Mouse (Mus musculus): ENCODE results near the gene Zbtb48.

Gene Zbtb48

DNA sequence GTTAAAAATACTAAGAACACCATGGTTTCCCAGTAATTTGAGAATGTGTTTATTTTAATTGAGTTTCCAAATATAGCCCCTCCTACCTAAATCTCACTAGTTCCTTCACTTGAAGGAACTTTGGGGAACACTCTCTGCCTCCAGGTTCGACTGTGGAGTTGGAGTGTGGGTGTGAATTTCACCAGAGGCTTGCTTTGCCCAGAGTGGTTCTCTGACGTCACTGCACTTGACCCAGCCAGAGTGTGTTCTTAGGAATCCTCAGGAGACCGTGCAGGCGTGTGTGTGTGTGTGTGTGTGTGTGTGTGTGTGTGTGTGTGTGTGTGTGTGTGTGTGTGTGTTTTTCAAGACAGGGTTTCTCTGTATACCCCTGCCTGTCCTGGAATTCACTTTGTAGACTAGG is 26.6 kb downstream of the Zbtb48 start:
- no peak for DNase-seq

DNA sequence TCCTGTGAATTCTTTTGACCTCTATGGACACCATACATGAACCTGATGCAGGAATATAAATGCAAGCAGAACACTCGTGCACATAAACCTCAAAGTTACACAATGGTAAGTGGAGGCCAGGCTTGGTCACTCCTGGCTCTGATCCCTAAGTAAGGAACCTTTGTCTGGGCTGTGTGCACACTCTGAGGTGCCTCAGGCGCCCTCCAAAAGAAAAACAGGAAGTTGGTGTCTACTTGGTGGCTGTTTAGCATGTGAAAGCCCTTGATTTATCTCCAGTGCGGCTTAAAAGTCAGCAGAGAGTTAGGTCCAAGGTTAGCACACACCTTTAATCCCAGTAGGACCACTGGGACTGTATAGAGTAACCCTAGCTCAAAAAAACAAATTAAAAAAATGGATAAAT is 28.0 kb downstream of the Zbtb48 start:
- no peak for DNase-seq

DNA sequence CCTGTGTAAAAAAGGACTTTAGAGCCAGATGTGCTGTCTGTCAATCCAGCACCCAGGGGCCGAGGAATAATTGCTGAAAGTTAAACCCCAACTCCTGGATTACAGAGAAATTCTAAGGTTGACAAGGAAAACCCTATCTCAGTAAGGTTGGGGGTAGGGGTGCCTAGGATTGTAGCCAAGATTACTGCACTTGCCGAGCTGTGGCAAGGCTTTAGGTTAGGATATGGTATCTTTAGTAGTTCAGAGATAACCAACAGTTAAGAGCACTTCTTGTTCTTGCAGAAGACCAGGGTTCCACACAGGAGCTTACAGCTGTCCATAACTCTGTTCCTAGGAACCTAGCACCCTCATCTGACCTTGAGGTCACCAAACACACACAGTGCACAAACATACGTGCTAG is 29.8 kb downstream of the Zbtb48 start:
- DNase-seq, result no peak

DNA sequence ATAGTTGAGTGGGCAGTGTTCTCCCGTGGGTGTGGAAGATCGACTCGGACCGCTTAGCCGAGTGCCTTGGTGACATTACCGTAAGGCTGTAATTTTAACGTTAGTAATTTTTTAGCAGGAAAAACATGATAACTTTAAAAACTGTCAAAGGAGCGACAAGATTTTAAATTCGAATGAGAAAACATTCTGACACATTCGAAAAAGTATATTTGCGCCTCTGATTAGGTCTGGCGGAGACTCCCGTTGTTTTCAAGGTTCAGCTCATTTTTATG is 30.6 kb downstream of the Zbtb48 start:
- no peak for DNase-seq

DNA sequence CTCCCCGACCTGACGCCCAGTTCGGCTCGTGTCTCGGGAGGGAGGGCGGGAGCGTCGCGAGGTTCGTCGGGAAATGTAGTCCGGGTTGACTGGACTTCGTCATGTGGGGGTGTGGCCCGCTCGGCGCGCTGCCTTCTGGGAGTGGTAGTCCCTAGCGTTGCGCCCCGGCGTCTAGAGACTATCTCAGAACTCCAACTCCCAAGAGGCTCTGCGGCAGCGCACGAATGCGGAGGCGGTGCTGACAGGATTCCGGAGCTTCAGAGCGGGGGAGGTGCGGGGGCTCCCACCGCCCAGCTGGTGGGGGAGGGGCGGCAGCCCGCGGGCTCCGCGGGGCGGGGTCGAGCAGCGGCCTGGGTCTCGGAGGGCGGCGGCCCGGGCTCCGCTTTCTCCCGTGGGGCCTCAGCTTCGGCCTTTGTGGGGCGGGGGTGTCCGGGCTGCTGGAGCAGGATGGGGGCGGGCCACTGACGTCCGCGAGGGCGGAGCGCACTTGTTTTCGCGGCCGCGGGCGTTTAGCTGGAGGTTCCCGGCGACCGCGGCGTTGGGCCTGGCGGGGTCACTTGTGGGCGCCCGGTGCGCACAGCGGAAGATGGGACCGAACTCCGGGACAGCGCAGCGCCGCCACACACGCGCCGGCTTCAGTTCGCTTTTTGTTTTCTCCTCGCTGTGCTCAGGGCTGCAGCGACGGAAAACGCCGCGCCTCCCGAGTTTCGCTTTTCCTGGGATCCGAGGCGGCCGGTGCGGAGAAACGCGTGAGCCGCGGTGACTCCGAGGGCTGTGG is 31.1 kb downstream of the Zbtb48 start, which contains the start of gene Phf13:
Gene Phf13 (minus strand): TSS at position 86 of the 778 bp plus-strand sequence.
- DNase-seq, result peak; percentile 99

DNA sequence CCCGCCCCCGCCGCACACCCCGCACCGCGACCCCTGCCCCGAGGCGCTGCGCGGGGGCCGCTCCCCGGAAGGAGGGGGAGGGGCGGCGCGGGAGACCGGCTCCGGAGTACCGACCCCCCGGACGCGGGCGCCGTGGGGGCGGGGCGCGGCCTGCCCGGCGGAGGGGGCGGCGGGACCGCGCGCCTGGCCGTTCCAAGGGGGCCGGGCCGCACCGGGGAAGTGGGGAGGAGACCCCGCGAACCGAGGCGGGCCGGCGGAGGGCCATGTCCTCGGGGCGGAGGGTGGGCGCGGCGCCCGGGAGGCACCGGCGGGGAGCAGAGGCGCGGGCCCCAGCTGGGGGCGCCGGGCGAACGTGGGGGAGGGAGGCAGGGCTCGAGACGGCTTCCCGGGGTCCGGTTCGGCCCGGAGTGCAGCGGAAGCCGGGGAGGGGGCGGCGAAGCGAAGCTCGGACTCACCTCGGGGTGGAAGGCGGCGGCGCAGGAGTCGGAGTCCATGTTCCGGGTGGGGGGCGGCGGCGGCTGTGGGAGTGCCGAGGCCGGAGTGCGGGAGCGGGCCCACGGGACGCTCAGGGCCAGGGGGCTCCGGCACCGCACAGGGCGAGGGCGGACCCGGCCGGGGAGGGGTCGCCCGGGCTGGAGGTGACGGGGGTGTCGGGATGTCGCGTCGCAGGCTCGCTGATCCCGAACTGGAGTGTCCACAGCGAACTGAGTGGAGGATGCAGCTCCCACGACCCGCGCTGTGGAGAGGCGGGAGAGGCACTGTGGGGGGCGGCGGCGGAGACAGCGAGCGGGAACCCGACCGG is 31.9 kb downstream of the Zbtb48 start:
- DNase-seq, result peak; percentile 60 to 76

DNA sequence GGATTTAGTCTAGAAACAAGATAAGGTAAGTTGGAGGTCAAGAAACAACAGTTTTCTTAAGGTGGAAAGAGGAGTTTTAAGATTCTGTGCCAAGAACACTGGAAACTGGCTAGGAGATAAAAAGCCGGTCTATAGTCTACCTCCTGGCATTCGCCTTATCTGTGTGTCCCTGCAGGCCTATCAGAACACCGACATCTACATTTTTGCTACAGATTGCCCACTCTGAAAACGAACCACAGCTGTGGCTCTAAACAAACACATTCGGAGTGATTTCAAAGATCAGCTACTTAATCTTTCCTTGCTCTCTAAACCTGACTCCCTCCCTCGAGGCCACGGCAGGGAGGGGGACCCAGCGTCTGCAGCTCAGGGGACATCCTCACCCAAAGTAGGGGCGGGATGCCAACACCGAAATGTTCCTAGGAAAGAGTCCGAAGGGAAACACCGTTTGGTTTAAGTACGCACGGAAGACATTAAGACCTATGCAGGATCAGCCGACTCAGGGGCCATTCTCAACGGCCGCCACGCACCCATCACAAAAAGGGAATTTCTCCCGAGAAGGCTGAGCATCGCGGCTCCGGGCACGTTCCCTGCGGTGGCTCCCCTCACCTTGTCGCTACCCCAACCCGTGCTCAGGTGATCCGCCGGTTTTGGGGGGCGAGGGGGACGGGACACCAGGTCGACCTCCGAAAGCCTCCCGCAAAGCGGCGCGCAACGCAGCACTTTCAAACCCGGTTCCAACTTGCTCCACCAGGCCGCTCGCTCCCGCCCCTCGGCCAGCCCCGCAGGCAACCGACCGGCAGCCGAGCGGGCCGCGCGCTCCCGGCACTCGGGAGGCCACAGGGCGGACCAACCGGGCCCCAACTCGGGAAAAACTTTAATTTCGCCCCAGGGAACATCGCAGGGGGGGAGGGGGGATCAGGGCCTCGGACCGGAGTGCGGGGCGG is 33.0 kb downstream of the Zbtb48 start:
- peak; percentile 62 to 72 for DNase-seq

DNA sequence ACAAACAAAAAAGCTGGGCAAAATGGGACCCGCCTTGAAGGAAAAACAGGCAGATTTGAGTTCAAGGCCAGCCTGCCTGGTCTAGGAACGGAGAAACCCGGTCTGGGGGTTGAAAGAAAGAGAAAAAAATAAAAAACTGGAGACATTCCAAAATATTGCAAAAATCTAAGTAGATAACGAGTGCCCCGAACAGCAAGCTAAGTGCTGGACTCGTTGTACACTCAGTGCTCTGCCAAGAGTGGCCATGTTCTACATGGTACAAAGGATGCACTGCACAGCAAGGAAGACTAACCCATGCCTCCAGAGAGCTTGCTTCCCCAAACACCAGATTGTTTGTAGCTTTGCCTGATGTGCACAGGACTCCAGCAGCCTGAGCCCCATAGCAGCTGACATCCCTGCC is 34.4 kb downstream of the Zbtb48 start:
- no peak for DNase-seq

DNA sequence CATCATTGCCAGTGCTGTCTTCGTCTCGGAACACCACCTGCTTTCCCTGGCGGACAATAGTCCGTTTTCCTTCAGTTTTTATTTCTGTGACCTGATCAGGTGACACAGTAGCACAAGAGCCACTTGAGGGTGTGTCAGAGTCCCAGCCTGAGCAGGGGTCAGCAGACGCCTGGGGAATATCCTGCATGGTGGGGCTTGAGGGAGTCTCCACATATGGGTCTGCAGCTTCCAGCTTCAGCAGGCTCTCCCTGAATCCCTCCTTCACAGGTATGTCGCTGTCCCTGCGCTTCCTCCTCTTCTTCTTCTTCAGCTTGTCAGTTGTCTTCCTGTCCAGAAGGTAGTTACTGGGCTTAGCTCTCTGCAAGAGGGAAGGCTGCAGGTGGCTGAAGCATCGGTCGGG is 35.4 kb downstream of the Zbtb48 start:
- no peak for DNase-seq

DNA sequence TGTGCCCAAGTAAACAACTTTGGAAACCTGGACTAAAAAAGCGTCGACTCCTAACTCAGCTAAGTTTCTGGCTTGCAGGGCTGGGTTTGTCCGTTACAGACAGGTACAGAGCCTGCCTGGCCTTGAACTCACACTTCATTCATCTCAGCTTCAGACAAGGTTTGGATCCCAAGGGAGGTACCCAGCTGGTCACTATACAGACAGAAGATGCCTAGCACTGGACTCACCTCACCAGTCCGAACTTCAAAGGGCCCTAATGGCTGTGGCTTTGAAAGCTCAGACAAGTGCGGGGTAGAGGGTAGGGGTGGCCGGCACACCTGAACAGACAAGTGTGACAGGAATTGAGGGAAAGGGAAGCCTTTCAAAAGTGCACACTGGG is 38.4 kb downstream of the Zbtb48 start:
- no peak for DNase-seq

DNA sequence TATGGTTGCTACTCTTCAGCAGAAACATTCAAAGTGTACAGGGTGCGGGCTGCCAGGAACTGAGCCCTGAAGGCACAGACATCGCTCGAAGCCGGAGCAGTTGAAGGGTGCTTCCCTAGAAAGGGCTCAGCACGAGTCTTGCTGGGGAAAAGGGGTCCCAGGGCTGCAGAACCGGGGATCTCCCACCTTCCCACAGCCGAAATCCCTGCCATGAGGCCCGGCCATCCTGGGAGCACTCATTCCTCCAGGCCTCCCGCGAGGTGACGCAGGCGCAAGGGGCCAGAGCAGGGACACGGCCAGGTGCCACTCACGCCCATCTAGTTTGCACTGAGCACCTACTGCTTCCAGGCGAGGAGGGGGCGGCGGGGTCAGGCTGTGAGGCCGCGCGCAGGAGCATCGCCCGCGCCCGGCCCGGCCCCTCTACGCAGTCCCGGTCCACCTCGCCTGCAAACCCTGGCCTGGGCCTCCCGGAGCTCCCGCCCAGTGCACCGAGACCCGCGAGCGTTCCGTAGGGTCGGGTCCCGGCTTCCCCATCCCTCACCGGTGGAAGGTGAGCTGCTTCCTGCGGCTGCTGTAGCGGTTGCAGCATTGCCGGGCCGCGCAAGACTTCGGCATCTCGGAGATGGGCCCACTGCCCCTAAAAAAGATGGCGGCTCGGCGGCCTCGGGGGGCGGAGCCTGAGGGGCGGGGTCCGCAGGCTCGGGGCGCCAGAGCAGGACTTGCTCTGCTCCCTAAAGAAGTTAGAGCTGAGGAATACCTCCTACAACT is 38.9 kb downstream of the Zbtb48 start, which contains the start of gene Thap3:
Gene Thap3 (minus strand): TSS at position 656 of the 768 bp plus-strand sequence.
- peak; percentile 87 to 92 for DNase-seq

DNA sequence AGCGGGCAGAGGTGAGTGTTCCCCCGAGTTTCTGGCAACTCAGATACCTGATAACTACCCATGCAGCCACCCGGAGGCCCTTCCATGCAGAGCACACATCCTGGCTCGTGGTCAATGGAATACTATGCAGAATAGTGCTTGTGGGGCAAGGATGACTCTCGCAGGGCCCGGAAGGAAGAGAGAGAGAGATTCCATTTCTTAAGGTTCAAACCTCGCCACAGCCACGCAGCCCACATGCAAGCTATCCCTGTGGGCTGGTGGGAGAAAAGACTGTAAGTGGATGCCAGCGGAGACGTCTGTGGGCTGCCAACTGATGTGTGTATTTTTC is 39.5 kb downstream of the Zbtb48 start:
- DNase-seq, result no peak

DNA sequence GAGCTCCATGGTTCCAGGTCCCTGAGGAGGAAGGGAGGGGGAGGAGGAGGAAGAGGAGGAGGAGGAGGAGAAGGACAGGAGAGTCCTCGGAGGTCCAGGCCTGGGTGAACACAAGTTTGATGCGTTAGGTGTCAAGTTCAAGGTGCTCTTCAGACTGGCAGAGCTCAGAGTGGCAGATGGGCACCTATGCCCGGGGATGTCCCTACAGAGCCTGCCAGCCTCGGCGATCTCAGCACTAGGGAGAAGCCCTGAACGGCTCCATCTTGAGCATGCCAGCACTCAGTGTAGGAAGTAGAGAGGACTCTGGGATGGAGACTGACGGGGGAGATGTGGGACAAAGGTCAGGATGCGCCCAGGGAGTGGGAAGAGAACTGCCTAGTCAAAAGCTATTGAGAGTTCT is 40.8 kb downstream of the Zbtb48 start:
- DNase-seq, result no peak

DNA sequence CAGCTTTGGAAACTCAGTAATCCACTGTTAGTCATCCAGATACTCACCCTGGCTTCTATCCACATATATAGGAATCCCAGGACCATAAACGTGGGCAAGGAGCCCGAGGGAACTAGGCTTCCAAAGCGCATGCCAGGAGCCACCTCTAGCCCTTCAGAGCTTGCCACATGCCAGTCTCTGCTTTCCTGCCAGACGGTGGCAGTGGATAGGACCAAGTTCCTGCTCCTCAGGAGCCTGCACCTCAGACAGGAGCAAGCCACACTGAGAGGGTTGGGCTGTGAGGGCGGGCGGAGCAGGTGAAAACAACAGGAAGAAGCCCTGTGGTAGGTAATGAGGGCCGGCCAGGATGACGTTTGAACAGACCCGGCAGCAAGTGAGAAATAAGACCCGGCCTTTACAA is 41.6 kb downstream of the Zbtb48 start:
- DNase-seq, result peak in 1 of 2 experiments; percentile 55

DNA sequence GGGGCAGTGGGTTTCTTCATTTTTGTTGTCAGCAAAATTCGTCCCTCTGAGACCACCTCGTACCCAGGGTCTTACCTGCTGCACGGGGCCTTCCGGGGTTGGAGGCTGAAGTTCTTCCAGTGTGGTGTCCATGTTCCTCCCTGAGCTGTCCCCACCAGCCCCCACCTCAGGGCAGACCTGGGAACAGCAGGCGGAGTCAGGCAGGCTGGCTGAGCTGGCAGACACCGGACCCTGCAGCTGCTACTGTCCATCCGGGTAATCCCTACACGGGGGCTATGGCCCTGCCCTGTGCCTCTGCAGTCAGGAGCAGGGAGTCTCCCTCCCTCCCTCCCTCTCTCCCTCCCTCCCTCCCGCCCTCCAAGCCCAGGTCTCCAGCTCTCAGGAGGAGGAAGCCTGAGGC is 43.9 kb downstream of the Zbtb48 start:
- peak; percentile 54 to 72 for DNase-seq

DNA sequence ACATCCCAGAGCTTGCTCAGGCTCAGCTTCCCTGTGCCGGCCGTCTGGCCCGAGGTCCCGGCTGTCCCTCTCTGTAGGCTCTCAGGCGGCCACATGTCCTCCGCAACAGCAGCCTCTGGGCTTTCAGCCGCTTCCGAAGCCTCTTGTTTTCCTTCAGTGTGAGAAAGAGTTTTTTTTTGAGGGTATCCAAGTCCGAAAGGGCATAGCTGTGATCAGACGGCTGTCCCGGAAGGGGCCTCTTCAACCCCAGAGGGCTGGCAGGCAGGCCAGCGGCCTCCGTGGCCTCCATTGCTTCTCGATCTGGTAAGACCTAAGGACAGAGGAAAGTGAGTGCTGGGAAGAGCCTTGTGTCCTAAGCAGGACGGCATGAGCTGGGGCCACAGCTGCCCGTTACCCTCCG is 44.4 kb downstream of the Zbtb48 start:
- DNase-seq, result peak in 1 of 2 experiments; percentile 46

DNA sequence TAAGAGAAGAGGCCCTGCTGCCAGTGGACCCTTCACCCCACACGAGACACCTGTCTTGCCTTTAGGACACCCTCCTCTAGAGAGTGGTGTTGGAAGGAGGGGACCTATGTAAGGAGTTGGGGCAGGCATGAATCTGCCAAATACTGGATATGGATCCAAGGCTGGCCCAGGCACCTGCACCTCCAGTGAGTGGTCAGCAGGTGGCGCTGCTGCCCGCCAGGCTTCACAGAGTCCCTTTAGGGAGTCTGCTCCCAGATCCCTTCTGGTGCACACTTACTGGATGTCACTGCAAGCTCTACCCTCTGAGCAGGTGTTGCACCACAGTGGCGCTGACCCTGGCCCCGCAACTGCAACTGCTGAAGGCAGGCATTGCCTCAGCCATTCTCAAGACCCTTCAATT is 46.1 kb downstream of the Zbtb48 start:
- peak; percentile 86 to 89 for DNase-seq

DNA sequence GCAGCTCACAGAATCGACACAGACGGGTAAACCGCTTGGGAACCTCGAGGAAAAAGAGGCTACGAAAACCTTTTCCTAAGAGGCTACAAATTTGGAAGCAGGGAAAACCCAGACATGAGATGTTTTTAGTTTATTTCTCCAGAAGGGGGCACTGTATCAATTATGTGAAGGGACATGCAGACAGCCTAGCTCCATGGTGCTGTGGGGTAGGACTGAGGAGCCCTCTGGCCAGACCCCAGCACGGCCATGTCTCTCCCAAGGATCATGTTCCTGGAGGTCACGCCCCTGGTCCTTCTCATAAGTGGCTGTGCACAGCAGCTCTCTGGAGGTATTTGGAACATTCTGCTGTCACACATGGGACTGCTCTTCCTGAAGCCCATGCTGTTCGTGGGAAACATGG is 46.8 kb downstream of the Zbtb48 start:
- DNase-seq, result no peak

DNA sequence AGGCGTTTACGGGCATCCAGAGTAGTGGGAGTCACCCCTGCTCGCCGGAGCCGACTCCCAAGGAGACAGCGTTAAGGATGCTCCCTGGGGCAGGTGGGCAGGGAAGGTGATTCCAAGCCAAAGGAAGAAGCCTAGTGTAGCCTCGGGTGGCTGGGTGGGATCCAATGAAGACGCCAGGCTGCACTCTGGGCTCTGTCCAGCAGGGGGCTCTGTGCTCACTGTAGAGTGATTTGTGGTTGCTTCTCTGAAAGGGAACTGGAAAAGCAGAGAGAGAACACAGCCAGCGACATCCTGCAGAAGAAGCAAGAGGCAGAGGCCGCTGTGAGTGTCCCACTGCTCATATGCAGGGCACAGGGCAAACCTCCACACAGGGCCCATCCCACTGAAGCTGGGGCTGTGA is 49.7 kb downstream of the Zbtb48 start:
- peak; percentile 93 to 95 for DNase-seq

DNA sequence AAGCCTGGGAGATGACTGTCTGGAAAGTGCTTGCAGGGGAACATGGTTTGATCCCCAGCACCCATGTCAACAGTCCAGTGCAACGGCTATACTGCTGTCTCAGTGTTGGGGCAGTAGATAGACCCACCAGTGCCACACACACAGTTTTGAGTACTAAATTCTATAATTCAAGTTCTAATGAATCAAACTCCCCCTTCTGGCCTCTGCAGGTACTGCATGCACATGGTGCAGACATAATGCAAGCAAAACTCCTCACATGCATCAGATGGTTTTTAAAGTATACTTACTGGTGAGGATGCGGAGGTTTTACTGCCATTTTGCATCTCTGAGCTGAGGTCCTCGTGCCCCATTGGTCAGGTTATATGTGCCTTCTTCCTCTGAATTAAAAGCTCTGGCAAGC is 52.0 kb downstream of the Zbtb48 start:
- DNase-seq, result peak; percentile 76 to 77

DNA sequence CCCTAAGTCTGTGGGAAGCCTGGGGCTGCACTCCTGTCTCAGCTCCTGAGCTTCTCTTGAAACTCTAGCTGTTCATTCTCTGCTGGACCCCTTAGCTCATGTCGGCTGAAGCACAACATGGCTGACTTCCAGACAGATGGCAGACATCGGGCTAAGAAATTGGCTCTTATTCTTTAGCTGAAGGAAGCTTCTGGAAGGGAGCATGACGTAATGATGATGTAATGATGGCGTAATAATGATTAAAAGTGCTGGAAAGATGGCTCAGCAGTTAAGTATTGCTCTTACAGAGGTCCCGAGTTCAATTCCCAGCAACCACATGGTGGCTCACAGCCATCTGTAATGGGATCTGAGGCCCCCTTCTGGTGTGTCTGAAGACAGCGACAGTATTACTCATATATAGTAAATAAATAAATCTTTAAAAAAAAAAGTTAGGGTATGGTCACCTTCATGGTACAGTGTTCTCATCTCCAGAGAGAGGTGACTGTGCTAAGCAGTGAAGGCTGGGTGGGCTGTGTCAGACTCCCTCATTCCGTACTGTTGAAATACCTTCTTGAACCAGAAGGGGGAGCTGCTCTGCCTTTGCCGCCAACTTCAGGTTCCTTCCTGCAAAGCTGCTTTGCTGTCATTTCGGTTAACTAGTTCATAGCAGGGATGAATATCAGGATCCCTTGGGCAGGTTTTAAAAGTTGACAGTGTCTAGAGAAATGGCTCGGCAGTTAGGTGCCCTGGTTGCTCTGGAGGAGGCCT is 55.1 kb downstream of the Zbtb48 start:
- peak; percentile 43 to 50 for DNase-seq
